Mouse (Mus musculus): ENCODE data around the gene Hs3st2.

- no peak for TF ChIP-seq MYOG (IDR thresholded peaks at IDR 0.05; ENCODE audit: control insufficient read depth, extremely low read depth, insufficient read length)
- no peak for TF ChIP-seq CTCF (IDR thresholded peaks at IDR 0.05; ENCODE audit: control insufficient read depth, insufficient read depth, insufficient read length)
These were observed 19.8 kb downstream of the Hs3st2 start for GRCm38 (mm10) chr7:121411507-121411898.
